Mouse (Mus musculus): ENCODE data around the gene Slc4a7.

GRCm38 (mm10) chr14:14704651-14705050, 2.6 kb downstream of the Slc4a7 start:
- TF ChIP-seq POLR2AphosphoS2 (IDR thresholded peaks at IDR 0.05; ENCODE audit: insufficient read length, low read depth): no peak
- no peak for TF ChIP-seq POLR2A (IDR thresholded peaks at IDR 0.05; ENCODE audit: insufficient read length, low read depth)
- TF ChIP-seq USF1 (IDR thresholded peaks at IDR 0.05; ENCODE audit: low read depth): no peak

Data from myocyte (in vitro differentiated cells).